Mouse (Mus musculus) lung, postnatal 0 days (tissue): ENCODE results near the gene Sox5.

Experiments used
- CTCF ChIP-seq: IDR thresholded peaks from 2 replicates; pipeline ENCODE4 v1.5.1; 2016; ENCODE audit warnings: antibody characterized with exemption, mild to moderate bottlenecking
- EP300 ChIP-seq: IDR thresholded peaks from 2 replicates; pipeline ENCODE4 v1.6.1; 2016; ENCODE audit warnings: antibody characterized with exemption, mild to moderate bottlenecking, control low read depth

DNA sequence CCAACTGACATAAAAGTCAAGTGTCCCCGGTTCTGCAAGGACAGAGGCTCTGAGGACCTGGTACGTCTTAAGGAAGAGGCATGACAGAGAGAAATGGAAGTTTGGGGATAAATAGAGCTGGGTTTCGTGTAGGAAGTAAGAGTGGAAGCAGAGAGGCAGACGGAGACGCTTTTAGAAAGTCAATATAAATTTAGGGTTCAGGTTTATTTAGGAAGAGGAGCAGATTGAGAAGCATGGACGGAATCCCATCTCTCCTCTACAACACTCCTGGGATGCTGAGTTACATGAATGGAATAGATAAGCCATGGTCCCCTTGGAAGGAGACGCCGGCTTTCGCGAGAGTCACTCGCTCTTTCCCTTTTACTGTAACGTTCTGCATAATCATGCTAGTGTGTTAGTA, 623.1 kb downstream of the Sox5 start:
- no peak for TF ChIP-seq CTCF
- no peak for TF ChIP-seq EP300
